8 mouse cellular contexts compared by ENCODE assay signal in genomic region chr4:141998282-141998821, GRCm38 (mm10). TPM values are rescaled to one million over a fixed set of nuclear protein-coding genes. Genes with fewer than 3 reads are reported as not detected.
A peak's percentile ranks its signal among the peaks of the same experiment; 100 is the strongest.
DNase-seq lines count a peak whose midpoint lies in the region; ATAC-seq and TF ChIP-seq lines count a peak whose summit lies in the region.

No protein-coding gene starts in this region.

- no peak overlapping the region for H3K27ac ChIP-seq in heart, embryonic 14.5 days (replicated peaks in 1 of 2; ENCODE audit: control insufficient read depth in 1 of 2, insufficient read depth in 1 of 2, low read depth in 2 of 2, low read length in 2 of 2)
- no peak overlapping the region for H3K27ac ChIP-seq in liver, embryonic 14.5 days
- H3K27ac ChIP-seq in stomach, embryonic 14.5 days (ENCODE audit: low read length) = no peak overlapping the region

- TF ChIP-seq CTCF in liver, embryonic 14.5 days (IDR thresholded peaks at IDR 0.05; ENCODE audit: low read depth) = no peak

- TF ChIP-seq EP300 in liver, embryonic 14.5 days (IDR thresholded peaks at IDR 0.05; ENCODE audit: low read depth) = no peak

- H3K4me3 ChIP-seq in heart, embryonic 14.5 days (ENCODE audit: control insufficient read depth in 1 of 2, insufficient read depth in 1 of 2, low read depth in 1 of 2, low read length in 2 of 2) = peak overlapping the region; percentile 16 to 34; a peak in 3 of 4 replicates
- H3K4me3 ChIP-seq in liver, embryonic 14.5 days (ENCODE audit: insufficient read depth in 1 of 2, low read depth in 2 of 2, low read length in 2 of 2) = peak overlapping the region in 1 of 2 experiments; percentile 28; a peak in 1 of 4 replicates
- H3K4me3 ChIP-seq in stomach, embryonic 14.5 days (ENCODE audit: low read depth, low read length) = 0 out of 2 replicates have a peak overlapping the region, but pooled peaks have one; percentile 0

- H3K36me3 ChIP-seq in heart, embryonic 14.5 days (ENCODE audit: control insufficient read depth, insufficient read depth, low read length) = no peaks in the 10 kb centered on the region
- H3K36me3 ChIP-seq in liver, embryonic 14.5 days (replicated peaks; ENCODE audit: control insufficient read depth, insufficient read depth, low read depth) = no peaks in the 10 kb centered on the region
- no peaks in the 10 kb centered on the region for H3K36me3 ChIP-seq in stomach, embryonic 14.5 days (ENCODE audit: control insufficient read depth, insufficient read depth, low read length)

- 25% methylated on average over 11 of the region's 11 CpGs for WGBS in heart, embryonic 14.5 days
- WGBS in liver, embryonic 14.5 days (ENCODE audit: insufficient replicate concordance) = 19% methylated on average over 11 of the region's 11 CpGs
- whole genome bisulfite sequencing in stomach, embryonic 14.5 days = 25% methylated on average over 11 of the region's 11 CpGs

- no peaks in the 10 kb centered on the region for H3K9me3 ChIP-seq in heart, embryonic 14.5 days (ENCODE audit: control insufficient read depth, low read length)
- H3K9me3 ChIP-seq in liver, embryonic 14.5 days (ENCODE audit: control insufficient read depth, low read length) = no peaks in the 10 kb centered on the region
- H3K9me3 ChIP-seq in stomach, embryonic 14.5 days (ENCODE audit: control insufficient read depth, low read depth, low read length) = 0 out of 2 replicates have a peak, but pooled peaks cover 3% of the 10 kb centered on the region

- H3K27me3 ChIP-seq in heart, embryonic 14.5 days (ENCODE audit: control insufficient read depth, insufficient read depth, low read length) = no peaks in the 10 kb centered on the region
- no peaks in the 10 kb centered on the region for H3K27me3 ChIP-seq in liver, embryonic 14.5 days (ENCODE audit: control insufficient read depth, insufficient read depth, low read length)
- H3K27me3 ChIP-seq in stomach, embryonic 14.5 days (ENCODE audit: control insufficient read depth, insufficient read depth, low read length) = no peaks in the 10 kb centered on the region

- ATAC-seq in heart, embryonic 14.5 days (ENCODE audit: insufficient number of reproducible peaks, insufficient read depth, low FRiP score, low read depth) = no peak
- no peak for ATAC-seq in liver, embryonic 14.5 days (ENCODE audit: insufficient read depth)
- 0 out of 2 replicates have a peak, but pooled peaks have one; percentile 8 for ATAC-seq in stomach, embryonic 14.5 days (ENCODE audit: insufficient number of reproducible peaks, insufficient read depth, low FRiP score, low read depth)

- no peak for DNase-seq in heart, adult 18-20 months
- peak; percentile 82 for DNase-seq in R1 (ENCODE audit: low read depth, low spot score)
- DNase-seq in gonadal fat pad, adult 2 months (ENCODE audit: low read depth) = peak; percentile 65
- no peak for DNase-seq in liver, embryonic 14.5 days (ENCODE audit: low read depth in 3 of 3, low spot score in 3 of 3)
- DNase-seq in c-Kit-positive CD71-positive TER-119-positive erythroid progenitor cells, embryonic 14.5 days (ENCODE audit: low spot score) = no peak
- no peak for DNase-seq in lung, postnatal 36 days

- H3K4me1 ChIP-seq in heart, embryonic 14.5 days (ENCODE audit: control insufficient read depth in 2 of 2, insufficient read depth in 2 of 2, low read length in 2 of 2) = peaks cover 3% of the 10 kb centered on the region in 2 experiments; a peak in 1 of 4 replicates
- H3K4me1 ChIP-seq in liver, embryonic 14.5 days (replicated peaks; ENCODE audit: control insufficient read depth in 2 of 2, insufficient read depth in 2 of 2, low read length in 1 of 2) = peaks cover 0 to 19% of the 10 kb centered on the region in 2 experiments; a peak in 2 of 4 replicates
- peaks cover 8% of the 10 kb centered on the region; the same call in 1 of the 2 replicates for H3K4me1 ChIP-seq in stomach, embryonic 14.5 days (ENCODE audit: control insufficient read depth, insufficient read depth, low read length)

- H3K4me2 ChIP-seq in heart, embryonic 14.5 days (ENCODE audit: low read length) = peak overlapping the region; percentile 46
- H3K4me2 ChIP-seq in liver, embryonic 14.5 days (ENCODE audit: low read depth) = peak overlapping the region; percentile 41
- H3K4me2 ChIP-seq in stomach, embryonic 14.5 days (replicated peaks; ENCODE audit: low read depth, low read length) = peak overlapping the region; percentile 13

- H3K9ac ChIP-seq in heart, embryonic 14.5 days (ENCODE audit: low read length) = no peak overlapping the region
- no peak overlapping the region for H3K9ac ChIP-seq in liver, embryonic 14.5 days (replicated peaks)
- H3K9ac ChIP-seq in stomach, embryonic 14.5 days (replicated peaks; ENCODE audit: low read depth, low read length) = no peak overlapping the region

RNA-seq across cellular contexts. Expression of gene Fhad1, which starts 16.5 kb away (rescaled TPM):
- polyA plus RNA-seq in heart, embryonic 14.5 days (2014; fragmentation: Nextera tagmentation; extraction: Ambion mirVana) = 2.5 and 3.3 TPM in 2 replicates
- under 1 TPM in 1 of 2 experiments, not detected in 1; 0.36 TPM for total RNA-seq in heart, adult 18-20 months (2021)
- polyA plus RNA-seq in gonadal fat pad, adult 2 months (2012; rRNA removed) = 1.9 and 2.4 TPM in 2 replicates
- 0.03 and 0.23 TPM in 2 replicates for polyA plus RNA-seq in liver, embryonic 14.5 days (2012; rRNA removed)
- 0.11 TPM in 1 of 2 replicates, not detected in the other for polyA plus RNA-seq in liver, embryonic 14.5 days (2014; fragmentation: Nextera tagmentation; extraction: Ambion mirVana)
- polyA plus RNA-seq in stomach, embryonic 14.5 days (2014; fragmentation: Nextera tagmentation; extraction: Ambion mirVana) = 0.78 and 2.5 TPM in 2 replicates

Comparison
In these comparisons a context has a peak if more than half of its experiments do, and no peak if none do; other contexts are left out.
1. DNase-seq: peak in R1 (single experiment) and gonadal fat pad, adult 2 months (single experiment); none in heart, adult 18-20 months (0 of 2), liver, embryonic 14.5 days (0 of 3), c-Kit-positive CD71-positive TER-119-positive erythroid progenitor cells, embryonic 14.5 days (single experiment) and lung, postnatal 36 days (single experiment).
2. Peak in every context shown above with its lines, with median percentiles within 50 percentile points of each other: H3K4me2 ChIP-seq.